Mouse (Mus musculus): ENCODE results near the gene Colgalt2. TPM values are rescaled to one million over a fixed set of nuclear protein-coding genes. Genes with fewer than 3 reads are reported as not detected.
"Not testable (repeated sequence)": the region's sequence is repeated elsewhere in the genome, so short reads cannot be mapped to it uniquely, and the experiment has no call there.

Colgalt2 gene
- polyA plus RNA-seq, 1 experiment from 2014 or later, result 4.6 TPM

GRCm38 (mm10) chr1:152427912-152428581 lies 28.4 kb downstream of the Colgalt2 start:
- Histone ChIP-seq H3K4me2 (peak overlapping the region; percentile 6; the same call in 1 of the 2 replicates), H3K27ac (no peak overlapping the region), H3K4me1 (peaks cover 7% of the 10 kb centered on the region; the same call in 1 of the 2 replicates), H3K4me3 (no peak overlapping the region), H3K36me3 (replicated peaks) (no peaks in the 10 kb centered on the region), H3K9me3 (no peaks in the 10 kb centered on the region), H3K9ac (no peak overlapping the region), H3K27me3 (replicated peaks) (no peaks in the 10 kb centered on the region)
- ATAC-seq (replicated peaks), result peak; percentile 58
- 48% methylated on average over 12 of the region's 12 CpGs for WGBS

GRCm38 (mm10) chr1:152429805-152430204 lies 30.2 kb downstream of the Colgalt2 start:
- WGBS, result 90% methylated on average over 7 of the region's 7 CpGs
- no peaks in the 10 kb centered on the region for H3K9me3 ChIP-seq

GRCm38 (mm10) chr1:152434166-152434565 lies 34.5 kb downstream of the Colgalt2 start:
- H3K9me3 ChIP-seq, result no peaks in the 10 kb centered on the region
- H3K27me3 ChIP-seq (replicated peaks), result no peaks in the 10 kb centered on the region
- no peaks in the 10 kb centered on the region for H3K4me1 ChIP-seq
- no peak overlapping the region for H3K27ac ChIP-seq
- no peak overlapping the region for H3K9ac ChIP-seq
- no peaks in the 10 kb centered on the region for H3K36me3 ChIP-seq (replicated peaks)
- no peak overlapping the region for H3K4me3 ChIP-seq
- no peak overlapping the region for H3K4me2 ChIP-seq
- WGBS, result 85% methylated on average over 4 of the region's 4 CpGs
- no peak for ATAC-seq (replicated peaks)

More at GRCm38 (mm10) chr1:152429805-152430204, 30.2 kb downstream of the Colgalt2 start:
- Histone ChIP-seq H3K4me3 (no peak overlapping the region), H3K4me2 (no peak overlapping the region), H3K4me1 (peaks cover 7% of the 10 kb centered on the region; the same call in 1 of the 2 replicates), H3K36me3 (replicated peaks) (no peaks in the 10 kb centered on the region), H3K9ac (no peak overlapping the region), H3K27ac (no peak overlapping the region), H3K27me3 (replicated peaks) (no peaks in the 10 kb centered on the region)
- no peak for ATAC-seq (replicated peaks)

GRCm38 (mm10) chr1:152437518-152437917 lies 37.9 kb downstream of the Colgalt2 start:
- 84% methylated on average over 17 of the region's 17 CpGs for WGBS
- not testable (repeated sequence) for H3K9ac ChIP-seq

GRCm38 (mm10) chr1:152439408-152439807 lies 39.8 kb downstream of the Colgalt2 start:
- H3K4me3 ChIP-seq, result no peak overlapping the region
- 71% methylated on average over 4 of the region's 4 CpGs for WGBS
- no peak for ATAC-seq (replicated peaks)

More at GRCm38 (mm10) chr1:152437518-152437917, 37.9 kb downstream of the Colgalt2 start:
- not testable (repeated sequence) for ATAC-seq (replicated peaks); H3K4me1 ChIP-seq; H3K4me2 ChIP-seq; H3K36me3 ChIP-seq (replicated peaks); H3K4me3 ChIP-seq; H3K27ac ChIP-seq; H3K9me3 ChIP-seq; H3K27me3 ChIP-seq (replicated peaks)

GRCm38 (mm10) chr1:152439874-152440273 lies 40.2 kb downstream of the Colgalt2 start:
- Histone ChIP-seq H3K4me2 (no peak overlapping the region), H3K9me3 (no peaks in the 10 kb centered on the region), H3K36me3 (replicated peaks) (no peaks in the 10 kb centered on the region), H3K4me3 (no peak overlapping the region), H3K27ac (no peak overlapping the region), H3K27me3 (replicated peaks) (no peaks in the 10 kb centered on the region), H3K4me1 (no peaks in the 10 kb centered on the region), H3K9ac (no peak overlapping the region)
- 83% methylated on average over 10 of the region's 10 CpGs for WGBS
- no peak for ATAC-seq (replicated peaks)

More at GRCm38 (mm10) chr1:152439408-152439807, 39.8 kb downstream of the Colgalt2 start:
- H3K27ac ChIP-seq, result no peak overlapping the region
- H3K9me3 ChIP-seq, result no peaks in the 10 kb centered on the region
- no peak overlapping the region for H3K9ac ChIP-seq
- H3K27me3 ChIP-seq (replicated peaks), result no peaks in the 10 kb centered on the region
- no peaks in the 10 kb centered on the region for H3K36me3 ChIP-seq (replicated peaks)
- no peak overlapping the region for H3K4me2 ChIP-seq
- H3K4me1 ChIP-seq, result no peaks in the 10 kb centered on the region

- Histone ChIP-seq H3K36me3 (replicated peaks) (no peaks in the 10 kb centered on the region), H3K4me1 (no peaks in the 10 kb centered on the region), H3K9ac (no peak overlapping the region), H3K4me3 (no peak overlapping the region), H3K27ac (no peak overlapping the region), H3K27me3 (replicated peaks) (no peaks in the 10 kb centered on the region), H3K9me3 (no peaks in the 10 kb centered on the region), H3K4me2 (no peak overlapping the region)
- WGBS, result 88% methylated on average over 7 of the region's 7 CpGs
- ATAC-seq (replicated peaks), result no peak
These were observed 45.0 kb downstream of the Colgalt2 start for GRCm38 (mm10) chr1:152444630-152445029.

- H3K27ac ChIP-seq, result no peak overlapping the region
- WGBS, result 89% methylated on average over 6 of the region's 6 CpGs
- no peaks in the 10 kb centered on the region for H3K9me3 ChIP-seq
- no peak overlapping the region for H3K4me2 ChIP-seq
- no peak for ATAC-seq (replicated peaks)
- H3K4me3 ChIP-seq, result no peak overlapping the region
- H3K4me1 ChIP-seq, result no peaks in the 10 kb centered on the region
- no peak overlapping the region for H3K9ac ChIP-seq
- H3K36me3 ChIP-seq (replicated peaks), result no peaks in the 10 kb centered on the region
- no peaks in the 10 kb centered on the region for H3K27me3 ChIP-seq (replicated peaks)
These were observed 46.3 kb downstream of the Colgalt2 start for GRCm38 (mm10) chr1:152445925-152446324.

GRCm38 (mm10) chr1:152454536-152454935 lies 54.9 kb downstream of the Colgalt2 start:
- H3K27me3 ChIP-seq (replicated peaks), result no peaks in the 10 kb centered on the region
- 73% methylated on average over 5 of the region's 5 CpGs for WGBS
- no peak overlapping the region for H3K9ac ChIP-seq
- H3K9me3 ChIP-seq, result no peaks in the 10 kb centered on the region
- H3K27ac ChIP-seq, result no peak overlapping the region
- H3K4me3 ChIP-seq, result no peak overlapping the region
- no peak for ATAC-seq (replicated peaks)
- peaks cover 18% of the 10 kb centered on the region for H3K4me1 ChIP-seq
- H3K4me2 ChIP-seq, result no peak overlapping the region
- no peaks in the 10 kb centered on the region for H3K36me3 ChIP-seq (replicated peaks)

- peak; percentile 79; the same call in 1 of the 2 replicates for ATAC-seq (replicated peaks)
- 35% methylated on average over 10 of the region's 10 CpGs for WGBS
- Histone ChIP-seq H3K9ac (no peak overlapping the region), H3K4me3 (no peak overlapping the region), H3K9me3 (no peaks in the 10 kb centered on the region), H3K27me3 (replicated peaks) (no peaks in the 10 kb centered on the region), H3K36me3 (replicated peaks) (no peaks in the 10 kb centered on the region), H3K4me1 (peaks cover 18% of the 10 kb centered on the region), H3K27ac (0 out of 2 replicates have a peak overlapping the region, but pooled peaks have one; percentile 38), H3K4me2 (peak overlapping the region; percentile 4; the same call in 1 of the 2 replicates)
These were observed 55.9 kb downstream of the Colgalt2 start for GRCm38 (mm10) chr1:152455275-152456243.

GRCm38 (mm10) chr1:152456266-152456665 lies 56.6 kb downstream of the Colgalt2 start:
- H3K27me3 ChIP-seq (replicated peaks), result no peaks in the 10 kb centered on the region
- peaks cover 18% of the 10 kb centered on the region for H3K4me1 ChIP-seq
- H3K4me2 ChIP-seq, result no peak overlapping the region
- 69% methylated on average over 3 of the region's 3 CpGs for WGBS
- H3K36me3 ChIP-seq (replicated peaks), result no peaks in the 10 kb centered on the region
- H3K27ac ChIP-seq, result 0 out of 2 replicates have a peak overlapping the region, but pooled peaks have one; percentile 38
- no peak for ATAC-seq (replicated peaks)
- H3K4me3 ChIP-seq, result no peak overlapping the region
- H3K9me3 ChIP-seq, result no peaks in the 10 kb centered on the region
- H3K9ac ChIP-seq, result no peak overlapping the region

GRCm38 (mm10) chr1:152457596-152457995 lies 58.0 kb downstream of the Colgalt2 start:
- H3K27ac ChIP-seq, result no peak overlapping the region
- no peaks in the 10 kb centered on the region for H3K36me3 ChIP-seq (replicated peaks)
- H3K9me3 ChIP-seq, result no peaks in the 10 kb centered on the region
- no peak overlapping the region for H3K4me3 ChIP-seq
- H3K4me2 ChIP-seq, result no peak overlapping the region
- WGBS, result 65% methylated on average over 5 of the region's 5 CpGs
- H3K27me3 ChIP-seq (replicated peaks), result no peaks in the 10 kb centered on the region
- H3K4me1 ChIP-seq, result peaks cover 21% of the 10 kb centered on the region
- no peak for ATAC-seq (replicated peaks)
- H3K9ac ChIP-seq, result no peak overlapping the region

All from midbrain, embryonic 15.5 days (tissue).